Mouse (Mus musculus) spleen, postnatal 10 days (tissue): Measurements from ENCODE around the gene Fxyd6.

Experiments used
- DNase-seq, 2 experiments: peaks; one replicate each; pipeline ENCODE4 v3.0.0; 2021 to 2022; ENCODE audit warnings: low spot score in 2 of 2

Fxyd6 gene

DNA sequence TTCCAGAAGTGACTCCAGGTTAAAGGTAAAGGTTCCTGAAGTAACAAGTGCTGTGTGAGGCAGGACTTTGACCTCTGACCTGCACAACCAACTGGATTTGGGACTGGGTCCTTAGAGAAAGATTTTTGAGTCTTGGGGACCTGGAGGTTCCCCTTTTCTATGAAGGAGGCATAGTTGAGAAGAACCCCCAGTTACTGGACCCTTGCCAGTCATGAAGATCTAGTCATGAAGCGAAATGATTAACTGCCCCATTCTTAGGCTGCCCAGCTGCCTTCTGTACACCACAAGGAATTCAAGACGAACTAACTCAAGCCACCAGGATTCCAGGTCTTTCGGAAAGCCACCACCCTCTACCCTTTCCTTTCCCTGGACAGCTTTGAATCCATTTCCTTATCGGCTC lies 6.4 kb downstream of the Fxyd6 start:
- DNase-seq, result no peak

DNA sequence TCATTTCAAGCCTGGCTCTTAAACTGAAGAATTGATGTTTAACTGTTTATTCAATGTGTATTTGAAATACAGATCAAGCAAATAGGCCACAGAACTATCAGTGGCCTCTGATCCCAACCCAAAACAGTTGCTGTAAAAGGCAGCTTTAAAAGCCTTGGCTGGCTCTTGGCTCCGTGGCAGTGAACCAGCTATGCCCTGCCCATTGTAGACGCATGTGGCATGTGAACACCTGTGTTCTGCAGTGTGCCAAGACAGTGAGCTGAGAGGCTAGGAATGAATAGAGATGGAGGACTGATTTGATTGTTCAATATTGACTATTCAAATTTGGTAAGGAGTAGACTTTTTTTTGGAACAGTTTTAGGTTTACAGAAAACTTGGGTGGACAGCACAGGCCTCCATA lies 6.9 kb downstream of the Fxyd6 start:
- DNase-seq, result no peak

DNA sequence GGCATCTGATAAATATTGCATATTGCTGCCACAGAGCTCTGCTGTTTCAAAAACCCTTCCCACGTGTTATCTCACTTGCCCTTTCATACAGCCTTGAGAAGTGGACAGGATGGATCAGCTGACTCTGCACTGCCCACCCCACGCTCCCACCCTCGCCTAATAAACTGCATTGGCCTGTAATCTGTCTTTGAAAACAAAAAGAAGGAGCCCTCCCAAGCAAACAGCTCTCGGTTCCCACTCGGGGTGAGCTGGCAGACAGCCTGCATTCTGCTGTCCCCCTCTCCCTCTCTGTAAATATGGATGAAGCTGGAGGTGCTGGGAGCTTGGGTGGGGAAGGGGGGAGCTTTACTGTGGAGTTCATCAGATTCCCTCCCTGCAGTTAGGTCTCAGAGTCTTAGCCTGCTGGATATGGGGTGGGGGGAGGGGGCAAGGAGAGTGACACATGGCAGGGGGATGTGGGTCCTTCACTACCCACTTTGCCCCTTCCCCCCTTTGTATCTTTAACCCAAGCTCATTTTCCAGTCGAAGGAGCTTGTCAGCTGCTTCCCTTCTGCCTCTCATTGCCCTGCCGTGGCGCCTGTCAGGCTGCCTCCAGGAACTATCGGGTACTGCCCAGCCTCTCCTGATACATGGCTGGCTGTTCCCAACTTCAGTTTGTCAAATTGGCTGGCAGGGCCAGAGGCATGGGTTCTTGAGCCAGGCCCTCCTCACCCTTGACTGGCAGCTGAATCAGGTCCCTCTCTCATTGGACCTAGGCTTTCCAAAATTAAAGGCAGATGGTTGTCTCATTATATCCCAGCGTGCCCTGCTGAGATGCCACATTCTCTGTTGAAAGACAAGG lies 10.6 kb downstream of the Fxyd6 start:
- no peak for DNase-seq

DNA sequence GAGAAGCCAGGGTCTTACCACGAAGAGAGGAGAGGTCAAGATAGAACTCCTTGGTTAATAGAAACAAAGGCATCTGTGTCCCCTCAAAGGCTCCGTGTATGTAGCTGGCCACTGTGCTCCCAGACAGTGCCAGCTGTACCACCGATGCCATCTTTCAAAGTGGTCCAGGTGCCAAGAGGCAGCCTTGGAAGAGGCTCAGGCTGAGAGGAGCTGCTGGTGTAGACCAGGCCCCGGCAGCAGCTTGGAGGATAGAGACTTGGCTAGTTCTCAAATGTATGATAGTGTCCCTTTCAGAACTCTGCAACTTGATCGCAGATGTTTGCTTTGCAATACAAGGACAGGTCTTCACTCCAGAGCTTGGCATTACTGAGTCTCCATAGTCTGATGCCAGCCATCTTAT lies 12.4 kb downstream of the Fxyd6 start:
- DNase-seq, result no peak

DNA sequence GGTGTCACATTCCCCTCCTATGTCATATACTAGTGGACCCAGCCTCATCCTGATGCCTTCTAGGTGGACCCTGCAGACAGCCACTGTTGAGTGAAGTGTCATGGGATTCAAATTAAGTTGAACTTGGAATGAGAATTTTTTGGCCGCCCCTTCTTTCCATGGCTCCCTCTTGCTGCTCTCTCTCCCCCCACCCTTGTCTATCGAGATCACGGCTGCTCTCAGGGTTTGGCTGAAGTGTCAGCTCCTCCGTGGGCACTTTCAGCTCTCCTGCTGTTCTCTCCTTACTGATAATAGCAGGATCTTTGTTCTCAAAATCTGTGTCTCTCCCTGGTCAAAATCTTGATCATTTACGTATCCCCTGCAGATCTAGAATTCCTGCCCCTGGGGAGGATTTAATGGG lies 12.8 kb downstream of the Fxyd6 start:
- no peak for DNase-seq

DNA sequence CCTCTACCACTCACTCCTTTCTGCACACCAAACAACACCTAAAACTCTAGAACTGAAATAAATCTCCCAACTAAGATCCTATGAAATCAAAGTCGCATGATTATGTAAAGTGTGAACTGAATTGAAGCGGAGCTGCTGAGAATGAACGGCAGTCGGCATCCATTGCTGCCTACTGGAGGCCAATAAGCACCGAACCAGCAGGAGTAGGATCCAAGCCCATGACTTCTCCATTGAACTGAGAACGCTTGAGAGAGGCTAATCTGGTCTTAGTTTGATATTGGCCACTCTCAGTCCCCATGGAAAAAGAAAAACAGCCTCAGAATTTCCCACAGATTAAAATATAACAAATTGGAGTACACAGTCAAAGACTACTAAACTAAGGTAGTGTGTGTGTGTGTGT lies 13.9 kb downstream of the Fxyd6 start:
- no peak for DNase-seq

DNA sequence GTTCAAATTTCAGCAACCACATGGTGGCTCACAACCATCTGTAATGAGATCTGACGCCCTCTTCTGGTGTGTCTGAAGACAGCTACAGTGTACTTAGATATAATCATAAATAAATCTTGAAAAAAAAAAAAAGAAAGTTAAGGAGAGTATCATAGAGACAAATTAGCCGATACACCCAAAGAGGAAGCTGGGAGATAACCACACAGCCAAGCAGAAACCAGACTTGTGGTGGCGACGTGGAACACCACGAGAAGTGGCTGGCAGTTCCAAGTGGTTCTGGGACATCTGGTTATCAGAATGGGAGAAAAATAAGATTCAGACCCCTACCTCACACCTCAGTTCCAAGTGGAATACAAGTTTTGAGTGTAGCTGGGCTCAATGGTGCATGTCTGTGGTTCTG lies 16.7 kb downstream of the Fxyd6 start:
- no peak for DNase-seq

DNA sequence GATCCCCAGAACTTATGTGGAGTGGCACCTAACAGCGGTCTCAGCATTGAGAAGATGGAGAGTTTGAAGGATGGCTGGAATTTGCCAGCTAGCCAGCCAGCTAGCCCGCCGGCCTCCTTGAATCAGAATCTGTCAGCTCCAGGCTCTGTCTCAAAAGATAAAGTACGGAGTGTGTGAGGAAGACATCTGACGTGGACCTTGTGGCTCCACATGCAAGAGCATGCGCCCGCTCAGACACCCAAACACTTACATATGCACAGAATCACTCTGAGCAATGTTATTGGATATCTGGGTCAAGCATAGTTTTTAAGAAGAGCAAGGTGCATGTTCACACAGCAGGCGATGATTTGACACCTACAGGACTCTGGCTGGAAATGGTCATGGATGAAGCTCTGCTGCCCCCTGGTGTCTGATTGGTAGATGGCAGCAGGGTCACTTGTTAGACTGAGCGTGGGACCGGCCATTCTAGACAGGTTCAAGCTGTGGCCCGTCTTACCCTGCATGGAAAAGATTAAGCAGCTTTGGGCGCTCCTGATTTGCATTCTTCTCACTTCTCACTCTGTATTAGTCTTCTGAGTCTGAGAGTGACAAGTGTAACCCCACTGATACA lies 18.5 kb downstream of the Fxyd6 start:
- DNase-seq, result peak; percentile 69 to 86

DNA sequence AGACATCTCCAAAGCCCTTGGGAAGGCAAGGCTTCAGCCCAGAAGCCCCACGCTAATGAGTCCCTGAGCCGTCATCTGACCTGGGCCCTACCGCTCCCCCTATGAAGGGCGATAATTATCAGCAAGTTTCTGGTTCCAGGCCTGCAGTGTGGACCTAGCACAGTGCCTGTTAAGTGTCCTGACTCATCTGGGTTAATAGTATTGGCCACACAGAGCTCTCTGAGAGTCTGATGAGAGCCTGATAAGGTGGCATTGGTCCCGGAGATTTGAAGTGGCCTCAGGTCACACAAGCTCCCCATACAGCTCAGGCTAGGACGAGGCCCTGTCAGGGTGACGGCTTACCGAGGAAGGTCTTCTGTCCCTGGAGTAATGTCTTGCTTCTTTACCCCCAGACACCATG lies 19.6 kb downstream of the Fxyd6 start:
- DNase-seq, result no peak

DNA sequence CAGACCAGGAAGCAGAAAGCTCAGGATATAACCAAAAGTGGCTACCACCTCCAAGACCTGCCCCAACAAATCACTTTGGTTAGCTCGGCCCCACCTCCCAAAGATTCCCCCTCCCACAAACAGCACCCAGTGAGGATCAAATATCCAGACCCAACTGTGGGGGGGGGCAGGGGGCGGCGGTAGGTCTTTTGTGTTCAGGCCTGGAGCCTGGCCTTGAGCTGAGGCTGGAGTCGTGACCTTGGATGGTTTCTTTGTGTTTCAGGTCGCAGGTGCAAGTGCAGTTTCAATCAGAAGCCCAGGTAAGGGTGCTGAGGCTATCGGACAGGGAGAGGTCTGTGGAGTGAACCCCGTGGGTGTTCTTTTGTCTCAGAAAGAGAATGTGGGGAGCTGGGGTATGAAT lies 21.3 kb downstream of the Fxyd6 start:
- DNase-seq, result no peak

DNA sequence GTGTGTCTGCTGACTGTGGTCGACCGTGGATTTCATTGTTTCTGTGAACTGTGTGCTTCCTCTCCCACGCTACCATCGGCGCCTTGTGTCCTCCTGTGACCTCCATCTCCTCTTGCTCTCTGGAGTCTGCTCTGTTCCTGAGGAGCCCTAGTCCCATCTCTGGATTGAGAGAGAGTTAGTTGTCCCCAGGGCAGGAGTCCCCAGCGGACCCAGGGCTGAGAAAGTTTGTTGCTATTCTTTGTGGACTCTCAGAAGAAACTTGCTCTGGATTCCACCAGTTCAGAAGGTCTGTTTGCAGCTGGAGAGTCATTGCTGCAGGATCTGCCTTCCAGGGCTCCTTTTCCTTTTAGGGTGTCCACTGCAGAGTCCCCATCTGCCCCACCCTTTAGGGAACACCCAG lies 25.2 kb downstream of the Fxyd6 start:
- no peak for DNase-seq

DNA sequence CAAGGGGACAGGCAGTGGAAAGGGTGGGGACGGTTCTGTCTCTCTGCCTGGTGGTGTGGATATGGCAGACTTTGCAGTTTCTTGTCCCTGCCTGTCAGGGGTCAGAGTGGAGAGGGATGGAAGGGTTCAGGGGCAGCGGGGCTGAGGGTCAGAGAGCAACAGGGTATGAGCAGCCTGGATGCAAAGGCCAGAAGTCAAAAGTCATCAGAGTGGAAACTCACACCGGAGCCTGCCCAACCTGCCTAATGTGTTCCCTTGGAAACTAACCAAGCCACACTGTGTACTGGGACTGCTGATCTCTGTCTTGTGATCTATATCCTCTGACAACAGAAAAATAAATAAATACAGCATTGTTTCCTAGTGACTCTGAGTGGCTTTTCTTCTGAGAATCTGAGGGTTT lies 25.8 kb downstream of the Fxyd6 start:
- no peak for DNase-seq

DNA sequence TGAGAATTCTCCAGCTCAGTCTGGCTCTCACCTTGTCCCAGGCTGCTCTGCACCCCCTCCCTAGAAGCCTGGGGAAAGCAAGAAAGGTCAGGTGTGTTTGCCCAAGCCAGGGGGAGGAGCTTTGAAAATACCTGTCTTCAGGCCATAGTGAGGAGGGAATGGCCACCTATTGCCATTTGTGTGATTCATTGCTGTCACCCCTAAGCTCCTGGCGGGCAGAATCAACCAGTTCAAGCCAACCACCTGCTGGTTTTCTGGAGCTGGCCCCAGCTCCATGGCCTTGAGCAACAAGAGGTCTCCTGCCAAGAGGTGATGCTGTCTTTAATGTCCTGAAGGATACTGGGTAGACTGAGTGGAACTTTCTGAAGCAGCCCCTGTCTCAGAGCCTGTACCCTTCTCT lies 28.4 kb downstream of the Fxyd6 start:
- DNase-seq, result no peak

DNA sequence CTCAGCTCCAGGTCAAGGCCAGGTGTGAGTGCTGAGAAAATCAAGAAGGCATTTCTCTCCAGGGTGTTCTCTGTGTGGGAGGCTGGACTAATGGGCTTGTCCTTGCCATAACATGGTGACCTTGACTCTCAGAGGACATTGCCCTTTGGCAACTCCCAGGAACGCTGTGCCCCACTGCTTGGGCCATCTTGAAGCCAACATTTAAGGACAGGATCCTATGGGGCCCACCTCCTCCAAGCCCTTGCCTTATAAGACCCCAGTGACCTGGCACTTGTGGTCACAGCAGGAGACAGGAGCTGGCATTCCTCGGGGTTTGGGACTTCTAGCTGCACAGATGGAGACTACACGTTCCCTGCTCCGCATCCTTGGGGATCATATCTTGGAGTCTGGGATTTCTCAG lies 29.4 kb downstream of the Fxyd6 start, which contains the start of gene Fxyd2:
TSS of gene Fxyd2 (plus strand) at position 236 of the 400 bp plus-strand sequence.
- DNase-seq, result no peak

DNA sequence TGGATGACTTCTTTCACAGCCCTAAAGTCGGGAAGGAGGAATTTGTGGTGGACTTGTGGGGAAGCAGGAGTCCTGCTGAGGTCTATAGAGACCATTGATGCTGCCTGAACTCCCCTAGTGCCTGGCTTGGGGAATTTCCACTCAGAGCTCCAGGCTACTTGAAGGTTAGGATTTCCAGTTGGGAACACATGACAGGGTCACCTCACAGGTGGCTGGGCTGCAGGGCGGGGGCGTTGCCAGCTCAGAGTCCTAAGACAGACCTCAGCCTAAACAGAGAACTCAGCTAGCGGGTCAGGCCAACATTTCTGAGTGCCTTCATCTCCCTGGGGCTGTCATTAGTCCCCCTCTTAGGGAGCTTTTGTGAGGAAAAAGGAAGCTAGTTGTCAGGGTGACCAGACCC lies 31.9 kb downstream of the Fxyd6 start:
- DNase-seq, result no peak

DNA sequence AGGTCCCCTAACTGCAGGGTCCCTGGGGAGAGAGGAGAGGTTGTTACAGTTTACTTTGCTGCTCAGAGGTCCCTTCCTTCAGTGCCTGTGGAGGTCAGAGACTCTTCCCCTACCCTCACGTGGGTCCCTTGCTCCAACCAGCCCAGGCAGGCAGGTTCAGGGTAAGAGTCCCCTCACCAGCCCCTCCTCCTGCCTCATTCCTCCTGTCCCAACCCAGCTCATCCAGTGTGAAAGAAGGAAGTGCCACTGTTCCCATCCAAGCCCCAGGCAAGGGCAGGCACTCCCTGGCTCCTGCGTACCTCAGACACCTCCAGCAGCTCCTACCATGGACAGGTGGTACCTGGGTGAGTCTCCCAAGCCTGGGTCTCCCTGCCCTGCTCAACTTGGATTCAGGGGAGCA lies 33.0 kb downstream of the Fxyd6 start:
- no peak for DNase-seq

DNA sequence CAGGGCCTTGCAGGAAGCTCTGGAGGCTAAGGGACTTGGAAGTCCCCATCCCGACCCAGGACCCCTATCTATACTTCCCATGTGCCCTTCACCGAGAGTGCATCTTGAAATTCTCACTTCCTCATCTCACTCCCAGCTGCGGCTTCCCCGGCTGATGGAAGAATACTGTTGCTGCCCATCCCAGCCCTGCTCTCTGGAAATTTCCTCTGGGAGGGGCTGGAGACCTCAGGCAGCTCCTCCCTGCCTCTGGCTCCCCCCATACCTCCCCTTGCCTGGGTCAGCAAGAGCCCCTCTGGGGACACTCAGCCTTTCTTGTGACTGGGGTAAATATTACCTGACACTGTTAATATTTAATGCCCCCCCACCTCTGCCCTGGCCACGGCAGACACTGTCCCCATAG lies 35.7 kb downstream of the Fxyd6 start:
- no peak for DNase-seq

DNA sequence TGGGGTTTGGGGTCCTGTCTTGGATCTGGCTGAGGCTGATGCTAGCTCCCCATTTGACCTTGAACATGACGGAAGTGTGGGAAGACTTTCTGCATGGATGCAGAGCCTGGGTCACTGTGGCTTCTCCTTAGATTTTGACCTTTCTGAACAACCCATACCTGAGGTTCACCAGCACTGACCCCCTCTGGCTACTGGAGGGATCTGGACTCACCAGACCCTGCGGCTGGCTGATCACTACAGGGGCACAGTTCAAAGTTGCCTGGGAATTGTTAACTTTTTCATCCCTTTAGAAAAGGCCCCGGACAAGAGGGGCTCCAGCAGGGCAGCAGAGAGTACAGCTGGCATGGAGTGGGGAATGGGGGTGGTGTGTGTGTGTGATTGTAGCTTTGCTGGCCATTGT lies 36.8 kb downstream of the Fxyd6 start:
- no peak for DNase-seq

DNA sequence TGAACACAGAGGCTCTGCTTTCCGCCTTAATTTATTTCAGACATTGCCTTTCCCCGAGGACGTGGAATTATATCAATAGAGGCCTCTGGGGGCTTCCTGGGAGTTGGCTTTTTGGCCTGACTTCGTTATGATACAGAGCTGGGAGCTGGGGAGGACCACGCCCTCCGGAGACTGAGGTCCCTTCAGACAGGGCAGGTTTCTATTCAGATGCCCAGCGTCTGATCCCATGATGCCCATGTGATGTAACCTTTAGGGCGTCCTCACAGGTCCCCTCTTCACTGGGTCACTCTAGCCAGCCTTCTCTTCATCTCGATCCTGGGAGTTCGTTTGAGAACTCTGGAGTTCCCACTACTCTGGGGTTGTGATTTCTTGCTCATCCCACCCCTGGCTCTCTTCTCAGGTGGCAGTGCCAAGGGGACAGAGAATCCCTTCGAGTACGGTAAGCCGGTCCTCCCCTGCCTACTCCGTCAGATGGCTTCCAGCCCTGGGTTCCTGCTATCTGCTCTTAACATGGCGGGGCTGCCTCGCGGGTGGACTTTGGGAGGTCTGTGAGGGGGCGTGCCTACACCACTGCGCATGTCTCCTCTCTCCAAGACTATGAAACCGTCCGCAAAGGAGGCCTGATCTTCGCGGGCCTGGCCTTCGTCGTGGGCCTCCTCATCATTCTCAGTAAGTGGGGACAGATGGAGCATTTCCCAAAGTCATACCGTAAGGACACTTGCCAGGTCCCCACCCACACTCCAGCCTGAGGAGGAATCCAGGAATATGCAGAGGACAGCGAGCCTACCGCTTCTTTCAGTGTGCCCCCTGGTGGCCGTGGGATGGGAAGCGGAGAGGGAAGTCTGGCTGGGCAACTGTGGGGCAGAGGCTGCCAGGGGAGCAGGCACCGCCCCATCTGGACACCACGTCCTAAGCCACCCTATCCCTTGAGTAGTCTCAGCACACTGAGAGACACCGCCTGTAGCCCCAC lies 38.0 kb downstream of the Fxyd6 start:
- peak; percentile 16 to 74 for DNase-seq

DNA sequence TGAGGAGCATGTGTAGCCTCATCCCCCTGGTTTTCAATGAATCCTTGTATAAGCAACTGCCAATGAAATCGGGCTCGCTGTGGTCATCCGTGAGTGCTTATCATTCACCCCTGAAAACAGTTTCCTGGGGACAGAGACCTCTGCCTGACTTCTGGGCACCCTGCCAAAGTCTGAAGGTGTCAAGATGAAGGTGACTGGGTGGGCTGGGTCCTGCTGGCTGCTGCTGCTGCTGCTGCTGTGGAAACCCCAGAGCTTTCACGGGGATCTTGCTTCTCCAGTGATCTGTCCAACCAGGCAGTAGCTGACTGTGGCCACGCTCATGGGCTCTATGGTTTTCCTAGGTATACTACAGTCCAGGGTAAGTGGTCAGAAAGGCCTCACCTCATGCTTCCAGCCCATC lies 40.2 kb downstream of the Fxyd6 start:
- DNase-seq, result no peak

DNA sequence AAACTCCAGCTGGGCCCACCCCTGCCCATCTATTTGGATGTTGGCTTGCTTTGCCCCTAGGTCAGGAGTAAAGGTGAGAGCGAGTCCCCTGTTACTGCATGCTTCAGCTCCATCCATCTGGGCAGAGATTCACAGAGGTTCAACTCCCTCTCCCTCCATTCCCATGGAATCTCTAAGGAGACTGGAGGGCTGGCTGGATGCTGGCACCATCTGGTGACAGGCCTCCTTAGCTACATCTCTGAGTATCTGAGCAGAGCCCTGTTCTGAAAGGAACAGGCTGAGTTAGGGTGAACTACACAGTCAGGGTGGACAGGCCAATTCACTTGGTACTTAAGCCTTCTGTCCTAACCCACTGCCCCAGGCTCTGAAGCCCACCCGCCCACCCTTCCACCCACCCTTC lies 40.6 kb downstream of the Fxyd6 start:
- DNase-seq, result no peak

DNA sequence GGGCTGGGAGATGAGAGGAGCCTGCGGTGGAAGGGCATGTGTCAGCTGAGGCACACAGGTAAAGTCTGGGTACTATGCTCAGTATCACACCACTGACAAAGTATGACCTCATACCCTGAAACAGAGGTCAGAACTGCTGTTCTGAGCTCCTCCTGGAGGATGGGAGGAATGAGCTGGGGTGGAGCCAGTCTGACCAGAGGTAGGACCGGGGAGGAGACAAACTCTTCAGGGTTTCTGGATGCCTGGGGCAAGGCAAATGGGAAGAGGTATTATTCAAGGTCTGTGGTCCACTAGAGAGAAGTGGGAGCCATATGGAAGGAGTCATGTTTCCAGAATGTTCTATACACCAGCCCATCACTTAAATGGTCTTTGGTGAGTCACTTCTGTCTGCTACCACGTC lies 41.1 kb downstream of the Fxyd6 start:
- no peak for DNase-seq
